Mouse (Mus musculus) G1E (cell line): ENCODE results near the gene Egln1.

Experiments
- CTCF ChIP-seq: IDR thresholded peaks from 2 replicates; pipeline ENCODE4 v1.5.1; 2012; ENCODE audit warnings: low read depth, low read length, inconsistent platforms, mixed read lengths
- GATA1 ChIP-seq: IDR thresholded peaks from 2 replicates; pipeline ENCODE4 v1.6.1; 2012; ENCODE audit warnings: borderline replicate concordance, low read length, inconsistent platforms, mixed read lengths

DNA sequence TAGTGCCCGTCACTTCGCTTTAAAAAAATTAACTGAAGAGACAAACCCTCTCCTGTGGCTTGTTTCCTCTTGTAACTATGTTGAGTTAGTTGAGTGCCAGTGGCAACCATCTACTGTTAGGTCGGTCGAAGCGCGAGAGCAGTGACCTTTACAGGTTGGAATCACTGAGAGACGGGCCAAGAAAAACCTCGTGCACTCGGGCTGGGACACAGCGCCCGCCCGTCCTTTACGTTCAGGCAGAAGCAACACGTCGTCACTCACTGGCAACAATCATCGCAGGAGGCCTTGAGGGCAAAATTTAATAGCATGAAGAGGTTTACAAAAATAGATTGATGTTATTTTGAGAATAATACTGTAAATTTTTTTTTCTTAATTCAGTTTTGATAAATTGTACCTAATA is 39.2 kb downstream of the Egln1 start:
- TF ChIP-seq CTCF (no peak), GATA1 (no peak)
